Mouse (Mus musculus) layer of hippocampus, postnatal 25 days (tissue): ENCODE results near the gene Cdca4. TPM values are rescaled to one million over a fixed set of nuclear protein-coding genes. Genes with fewer than 3 reads are reported as not detected.
A peak's percentile ranks its signal among the peaks of the same experiment; 100 is the strongest.
"Not testable (repeated sequence)": the region's sequence is repeated elsewhere in the genome, so short reads cannot be mapped to it uniquely, and the experiment has no call there.

ENCODE experiments used
- DNase-seq, 2 experiments: peaks; one replicate each; pipeline ENCODE4 v3.0.0; 2022; ENCODE audit warnings: mixed read lengths in 2 of 2, low spot score in 1 of 2; ENCODE audit errors: extremely low spot score in 1 of 2
- total RNA-seq, 2 experiments: library from RNA; stranded (reverse); gene quantifications; 2 replicates each; pipeline ENCODE4 v1.2.3; 2021

Gene Cdca4
- total RNA-seq, 2 experiments from 2014 or later = 8.0 to 9.7 TPM

DNA sequence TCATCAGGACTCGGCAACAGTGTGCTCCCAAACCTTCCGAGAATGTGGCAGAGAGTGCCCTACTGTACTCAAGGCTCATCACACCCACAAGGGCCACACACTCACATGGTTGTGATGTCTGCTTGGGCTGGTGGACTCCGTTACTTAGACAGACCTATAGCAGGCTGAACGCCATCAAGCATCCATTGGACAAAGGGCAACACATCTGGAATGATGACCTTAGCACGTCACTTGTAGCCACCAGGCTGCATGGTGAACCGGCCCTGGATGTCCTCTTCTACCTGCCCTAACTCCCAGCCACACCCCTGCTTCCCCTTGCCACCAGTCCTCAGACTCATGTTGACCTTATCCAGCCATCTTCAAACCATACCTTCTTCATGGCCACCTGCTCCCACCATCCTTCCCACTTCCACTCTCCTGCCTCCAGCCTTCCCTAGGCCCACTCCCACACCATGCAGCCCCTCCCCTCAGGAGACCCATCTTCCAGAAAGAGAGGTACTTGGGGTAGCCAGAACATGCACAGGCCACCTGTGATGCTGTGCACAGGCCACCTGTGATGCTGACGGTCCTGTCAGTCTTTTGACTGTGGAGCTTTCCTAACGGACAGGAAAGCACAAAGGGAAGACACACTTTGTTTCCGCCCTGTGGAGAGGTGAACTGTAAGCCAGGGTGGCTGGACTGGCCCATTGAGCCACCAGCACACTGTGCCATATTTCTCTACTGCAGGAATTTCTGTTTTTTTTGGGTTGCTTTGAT is 29.5 kb upstream of the Cdca4 start:
- DNase-seq = no peak

GRCm38 (mm10) chr12:112857021-112857925 is 28.1 kb upstream of the Cdca4 start:
- no peak for DNase-seq

- no peak for DNase-seq
Measured at GRCm38 (mm10) chr12:112856338-112856737, 27.1 kb upstream of the Cdca4 start.

DNA sequence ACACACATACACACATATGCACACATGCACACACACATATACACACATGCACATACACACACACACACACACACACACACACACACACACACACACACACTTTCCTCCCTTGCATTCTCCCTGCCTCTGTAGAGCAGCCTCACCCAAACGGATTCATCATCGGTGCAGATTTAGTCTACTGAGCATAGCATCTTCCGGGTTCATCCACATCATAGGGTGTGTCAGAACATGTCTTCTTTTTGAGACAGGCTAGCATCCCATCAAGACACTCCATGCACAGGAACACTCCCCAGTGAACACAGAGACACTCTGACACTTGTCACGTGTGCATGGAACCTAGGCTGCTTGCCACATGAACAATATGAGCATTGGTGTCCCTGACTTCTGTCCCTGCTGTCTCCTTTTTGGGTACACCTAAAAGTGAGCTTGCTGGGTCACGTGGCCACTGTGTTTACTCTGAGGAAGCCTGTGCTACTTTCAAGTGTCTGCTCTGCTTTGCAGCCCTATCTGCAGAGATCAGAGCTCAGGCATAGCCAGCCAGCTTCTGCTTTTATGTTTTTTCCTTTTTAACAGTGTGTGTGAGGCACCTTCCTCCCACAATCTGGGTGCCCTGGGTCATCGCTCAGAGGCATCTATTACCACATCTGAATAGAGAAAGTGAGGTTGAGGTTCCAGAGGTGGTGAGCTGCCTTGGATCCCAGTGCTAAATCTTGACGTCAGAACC is 25.5 kb upstream of the Cdca4 start:
- DNase-seq = no peak

DNA sequence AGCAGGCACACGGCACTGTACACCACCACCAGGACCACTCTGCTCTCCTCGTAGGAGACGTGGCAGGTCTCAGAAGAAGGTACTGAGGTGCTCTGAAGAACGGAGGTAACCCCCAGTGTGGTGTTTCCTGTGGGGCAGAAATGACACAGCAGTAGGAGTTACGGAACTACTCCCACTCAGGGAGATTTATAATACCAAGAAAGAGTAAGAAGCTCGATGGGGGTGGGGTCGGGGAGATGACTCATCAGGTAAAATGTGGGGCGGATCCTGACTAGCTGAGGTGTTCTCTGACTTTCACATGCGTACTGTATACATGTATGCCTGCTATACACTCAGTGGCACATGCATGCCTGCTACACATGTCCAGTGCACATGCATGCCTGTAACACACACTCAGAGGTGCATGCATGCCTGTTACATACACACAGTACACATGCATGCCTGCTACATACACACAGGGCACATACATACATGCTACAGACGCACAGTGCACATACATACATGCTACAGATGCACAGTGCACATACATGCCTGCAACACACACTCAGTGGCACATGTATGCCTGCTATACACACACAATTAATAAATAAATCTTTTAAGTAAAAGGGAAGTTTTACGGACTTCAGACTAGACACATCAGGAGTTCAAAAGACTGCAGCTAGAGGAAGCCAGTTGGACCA is 24.0 kb upstream of the Cdca4 start:
- no peak for DNase-seq

DNA sequence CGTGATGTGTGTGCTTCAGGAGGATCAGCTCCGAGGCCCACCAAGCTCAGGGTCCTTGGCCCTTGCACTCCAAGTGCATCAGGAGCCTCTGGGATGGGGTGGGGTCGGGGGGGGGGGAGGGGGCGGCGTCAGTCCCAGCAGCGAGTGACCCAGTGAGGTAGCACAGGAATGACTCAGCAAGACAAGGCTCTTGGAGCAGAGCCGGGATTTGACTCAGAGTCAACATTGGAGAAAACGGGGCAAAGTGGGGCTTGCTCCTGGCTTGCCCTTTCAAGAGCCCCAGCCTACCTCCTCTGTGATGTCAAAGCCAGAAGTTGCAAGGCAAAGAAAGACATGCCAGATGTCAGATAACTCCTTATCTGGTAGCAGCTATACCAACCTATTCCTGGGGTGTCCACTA is 21.9 kb upstream of the Cdca4 start:
- no peak for DNase-seq

- DNase-seq = no peak
Measured at GRCm38 (mm10) chr12:112850344-112850743, 21.1 kb upstream of the Cdca4 start.

GRCm38 (mm10) chr12:112849235-112850022 is 20.2 kb upstream of the Cdca4 start:
- no peak for DNase-seq

- no peak for DNase-seq
Measured at GRCm38 (mm10) chr12:112847880-112848279, 18.7 kb upstream of the Cdca4 start.

DNA sequence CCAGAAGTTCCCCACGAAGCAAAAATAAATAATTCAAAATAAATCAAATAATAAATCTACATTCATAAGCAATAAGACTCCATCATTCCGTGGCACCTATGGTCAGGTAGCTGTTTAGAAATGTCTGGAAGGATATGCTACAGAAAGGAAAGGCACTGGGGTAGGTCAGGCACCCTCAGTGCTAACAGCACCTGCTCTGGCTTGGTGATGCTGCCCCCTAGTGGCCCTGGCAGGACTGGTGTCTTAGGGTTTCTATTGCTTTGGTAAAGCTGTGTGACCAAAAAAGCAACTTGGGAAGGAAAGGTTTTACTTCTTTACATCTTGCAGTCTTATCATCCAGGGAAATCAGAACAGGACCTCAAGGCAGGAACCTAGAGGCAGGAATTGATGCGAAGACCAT is 14.6 kb upstream of the Cdca4 start:
- peak; percentile 81 to 96 for DNase-seq

DNA sequence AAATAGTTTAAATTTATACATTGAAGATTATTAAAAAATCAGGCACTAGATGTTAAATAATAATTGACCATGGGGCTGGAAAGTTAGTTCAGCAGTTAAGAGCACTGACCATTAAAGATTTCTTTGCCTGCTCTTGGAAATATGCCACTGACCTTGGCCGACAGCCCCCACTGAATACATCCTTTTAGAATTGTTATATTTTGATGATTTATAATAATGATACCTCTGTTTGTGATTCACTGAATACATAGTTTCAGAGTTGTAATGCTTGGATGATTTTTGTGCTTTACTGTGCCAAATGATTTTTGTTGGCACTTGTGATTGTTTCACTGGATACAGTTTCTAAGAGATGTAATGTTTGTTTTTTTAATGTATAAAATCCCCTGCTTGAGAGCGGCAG is 12.9 kb upstream of the Cdca4 start:
- DNase-seq = not testable (repeated sequence)

- DNase-seq = not testable (repeated sequence)
Measured at GRCm38 (mm10) chr12:112841338-112841892, 12.2 kb upstream of the Cdca4 start.

GRCm38 (mm10) chr12:112840209-112841086 is 11.2 kb upstream of the Cdca4 start:
- no peak for DNase-seq

GRCm38 (mm10) chr12:112835046-112835445 is 5.8 kb upstream of the Cdca4 start:
- no peak for DNase-seq

- no peak for DNase-seq
Measured at GRCm38 (mm10) chr12:112833527-112833926, 4.3 kb upstream of the Cdca4 start.

DNA sequence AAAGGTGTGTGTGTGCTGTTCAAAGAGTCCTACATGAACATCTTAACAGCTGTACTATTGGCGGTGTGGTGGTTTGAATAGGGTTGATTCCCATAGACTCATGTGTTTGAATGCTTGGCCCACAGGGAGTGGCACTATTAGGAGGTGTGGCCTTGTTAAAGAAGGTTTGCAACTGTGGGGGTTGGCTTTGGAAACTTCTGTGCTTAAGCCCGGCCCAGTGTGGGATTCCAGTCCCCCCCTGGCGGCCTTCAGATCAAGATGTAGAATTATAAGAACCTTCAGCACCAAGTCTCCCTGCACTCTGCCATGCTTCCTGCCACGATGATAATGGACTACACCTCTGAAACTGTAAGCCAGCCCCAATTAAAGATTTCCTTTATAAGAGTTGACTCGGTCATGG is 3.2 kb upstream of the Cdca4 start:
- no peak for DNase-seq

GRCm38 (mm10) chr12:112830570-112830969 is 1.3 kb upstream of the Cdca4 start:
- no peak for DNase-seq

- no peak for DNase-seq
Measured at GRCm38 (mm10) chr12:112830141-112830540, 918 bp upstream of the Cdca4 start.
